Mouse (Mus musculus) ES-E14 (cell line): ENCODE results near the gene Serbp1.

Source experiments
- ZC3H11A ChIP-seq: IDR thresholded peaks from 2 replicates; pipeline ENCODE4 v1.6.1; 2012; ENCODE audit warnings: low read depth, mild to moderate bottlenecking, inconsistent platforms, low read length, borderline replicate concordance
- ZNF384 ChIP-seq: IDR thresholded peaks from 2 replicates; pipeline ENCODE4 v1.6.1; 2012; ENCODE audit warnings: low read depth, low read length, inconsistent platforms

DNA sequence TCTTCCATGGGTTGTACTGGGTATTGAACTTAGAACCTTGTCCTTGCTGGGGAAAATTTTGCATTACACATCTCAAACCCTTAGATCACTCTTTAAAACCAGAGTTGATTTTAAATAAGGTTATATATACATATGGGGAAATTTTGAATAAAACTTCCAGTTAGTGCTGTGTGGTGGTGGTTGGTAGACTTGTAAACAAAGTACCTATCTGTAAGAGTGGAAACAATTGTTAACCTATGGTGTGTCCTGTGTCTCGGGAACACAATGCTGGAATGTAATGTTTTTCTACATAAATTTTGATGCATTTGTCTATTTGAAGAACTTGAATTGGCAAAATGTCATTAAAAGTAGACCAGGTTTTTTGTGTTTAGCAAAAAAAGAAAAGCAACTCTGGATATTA is 31.0 kb downstream of the Serbp1 start:
- no peak for TF ChIP-seq ZNF384
- no peak for TF ChIP-seq ZC3H11A
